Mouse (Mus musculus): ENCODE results near the gene Abcc8. TPM values are rescaled to one million over a fixed set of nuclear protein-coding genes. Genes with fewer than 3 reads are reported as not detected.

Abcc8 gene
- polyA plus RNA-seq, 1 experiment from 2014 or later, result 7.1 TPM

- no peak overlapping the region for H3K9ac ChIP-seq
- H3K9me3 ChIP-seq, result no peaks in the 10 kb centered on the region
- no peaks in the 10 kb centered on the region for H3K36me3 ChIP-seq
- no peak for ATAC-seq (ENCODE audit: low FRiP score)
- H3K4me2 ChIP-seq, result no peak overlapping the region
- H3K27ac ChIP-seq, result no peak overlapping the region
- H3K27me3 ChIP-seq, result 0 out of 2 replicates have a peak, but pooled peaks cover 5% of the 10 kb centered on the region
- H3K4me3 ChIP-seq, result no peak overlapping the region
- H3K4me1 ChIP-seq (replicated peaks), result peaks cover 37% of the 10 kb centered on the region
- WGBS, result 56% methylated on average over 9 of the region's 9 CpGs
Observed at GRCm38 (mm10) chr7:46152819-46153351, 26.9 kb downstream of the Abcc8 start.

GRCm38 (mm10) chr7:46147417-46147816 is 32.4 kb downstream of the Abcc8 start:
- no peak overlapping the region for H3K9ac ChIP-seq
- no peak overlapping the region for H3K4me2 ChIP-seq
- peaks cover 24% of the 10 kb centered on the region for H3K4me1 ChIP-seq (replicated peaks)
- no peak overlapping the region for H3K27ac ChIP-seq
- no peaks in the 10 kb centered on the region for H3K9me3 ChIP-seq
- no peak for ATAC-seq (ENCODE audit: low FRiP score)
- no peaks in the 10 kb centered on the region for H3K36me3 ChIP-seq
- H3K4me3 ChIP-seq, result no peak overlapping the region
- WGBS, result 88% methylated on average over 7 of the region's 7 CpGs
- no peaks in the 10 kb centered on the region for H3K27me3 ChIP-seq

- Histone ChIP-seq H3K27ac (peak overlapping the region; percentile 63), H3K4me3 (no peak overlapping the region), H3K4me1 (replicated peaks) (peaks cover 23% of the 10 kb centered on the region), H3K9ac (no peak overlapping the region), H3K9me3 (no peaks in the 10 kb centered on the region), H3K36me3 (no peaks in the 10 kb centered on the region), H3K4me2 (no peak overlapping the region), H3K27me3 (no peaks in the 10 kb centered on the region)
- WGBS, result 58% methylated on average over 7 of the region's 7 CpGs
- ATAC-seq (ENCODE audit: low FRiP score), result no peak
Observed at GRCm38 (mm10) chr7:46146675-46147308, 33.0 kb downstream of the Abcc8 start.

- H3K4me3 ChIP-seq, result no peak overlapping the region
- no peak overlapping the region for H3K4me2 ChIP-seq
- 58% methylated on average over 8 of the region's 8 CpGs for WGBS
- H3K27ac ChIP-seq, result peak overlapping the region; percentile 72
- H3K36me3 ChIP-seq, result no peaks in the 10 kb centered on the region
- 0 out of 2 replicates have a peak, but pooled peaks cover 3% of the 10 kb centered on the region for H3K27me3 ChIP-seq
- H3K9ac ChIP-seq, result no peak overlapping the region; the same call in 1 of the 2 replicates
- H3K4me1 ChIP-seq (replicated peaks), result peaks cover 27% of the 10 kb centered on the region
- ATAC-seq (ENCODE audit: low FRiP score), result no peak
- H3K9me3 ChIP-seq, result no peaks in the 10 kb centered on the region
Observed at GRCm38 (mm10) chr7:46144061-46144460, 35.8 kb downstream of the Abcc8 start.

- WGBS, result 32% methylated on average over 7 of the region's 7 CpGs
- H3K36me3 ChIP-seq, result no peaks in the 10 kb centered on the region
- peak; percentile 71 for ATAC-seq (ENCODE audit: low FRiP score)
- no peaks in the 10 kb centered on the region for H3K9me3 ChIP-seq
- H3K9ac ChIP-seq, result no peak overlapping the region
- 0 out of 2 replicates have a peak, but pooled peaks cover 3% of the 10 kb centered on the region for H3K27me3 ChIP-seq
- peak overlapping the region; percentile 55; the same call in 1 of the 2 replicates for H3K27ac ChIP-seq
- H3K4me1 ChIP-seq (replicated peaks), result peaks cover 29% of the 10 kb centered on the region
- H3K4me3 ChIP-seq, result no peak overlapping the region
- H3K4me2 ChIP-seq, result no peak overlapping the region
Observed at GRCm38 (mm10) chr7:46138329-46138930, 41.4 kb downstream of the Abcc8 start.

GRCm38 (mm10) chr7:46133858-46134257 is 46.0 kb downstream of the Abcc8 start:
- H3K9ac ChIP-seq, result no peak overlapping the region
- 34% methylated on average over 7 of the region's 7 CpGs for WGBS

GRCm38 (mm10) chr7:46132229-46132628 is 47.6 kb downstream of the Abcc8 start:
- 89% methylated on average over 12 of the region's 12 CpGs for WGBS
- Histone ChIP-seq H3K9ac (no peak overlapping the region), H3K36me3 (no peaks in the 10 kb centered on the region), H3K27me3 (0 out of 2 replicates have a peak, but pooled peaks cover 9% of the 10 kb centered on the region), H3K4me1 (replicated peaks) (peaks cover 57% of the 10 kb centered on the region), H3K27ac (peak overlapping the region; percentile 30; the same call in 1 of the 2 replicates), H3K9me3 (no peaks in the 10 kb centered on the region), H3K4me3 (no peak overlapping the region), H3K4me2 (no peak overlapping the region)
- ATAC-seq (ENCODE audit: low FRiP score), result no peak

More at GRCm38 (mm10) chr7:46133858-46134257, 46.0 kb downstream of the Abcc8 start:
- Histone ChIP-seq H3K4me2 (no peak overlapping the region), H3K4me1 (replicated peaks) (peaks cover 54% of the 10 kb centered on the region), H3K27me3 (0 out of 2 replicates have a peak, but pooled peaks cover 9% of the 10 kb centered on the region), H3K36me3 (no peaks in the 10 kb centered on the region), H3K27ac (0 out of 2 replicates have a peak overlapping the region, but pooled peaks have one; percentile 26), H3K9me3 (no peaks in the 10 kb centered on the region), H3K4me3 (no peak overlapping the region)
- ATAC-seq (ENCODE audit: low FRiP score), result no peak

- ATAC-seq (ENCODE audit: low FRiP score), result no peak
- no peak overlapping the region for H3K9ac ChIP-seq
- H3K27ac ChIP-seq, result peak overlapping the region; percentile 30; the same call in 1 of the 2 replicates
Observed at GRCm38 (mm10) chr7:46131806-46132205, 48.0 kb downstream of the Abcc8 start.

GRCm38 (mm10) chr7:46131266-46131665 is 48.6 kb downstream of the Abcc8 start:
- Histone ChIP-seq H3K36me3 (no peaks in the 10 kb centered on the region), H3K9ac (no peak overlapping the region), H3K27ac (no peak overlapping the region), H3K9me3 (no peaks in the 10 kb centered on the region), H3K4me3 (no peak overlapping the region), H3K4me1 (replicated peaks) (peaks cover 64% of the 10 kb centered on the region), H3K4me2 (no peak overlapping the region), H3K27me3 (0 out of 2 replicates have a peak, but pooled peaks cover 9% of the 10 kb centered on the region)
- WGBS, result 16% methylated on average over 3 of the region's 3 CpGs
- no peak for ATAC-seq (ENCODE audit: low FRiP score)

More at GRCm38 (mm10) chr7:46131806-46132205, 48.0 kb downstream of the Abcc8 start:
- Histone ChIP-seq H3K9me3 (no peaks in the 10 kb centered on the region), H3K4me1 (replicated peaks) (peaks cover 62% of the 10 kb centered on the region), H3K27me3 (0 out of 2 replicates have a peak, but pooled peaks cover 9% of the 10 kb centered on the region), H3K36me3 (no peaks in the 10 kb centered on the region), H3K4me3 (no peak overlapping the region), H3K4me2 (no peak overlapping the region)
- WGBS, result 68% methylated on average over 8 of the region's 8 CpGs

GRCm38 (mm10) chr7:46130723-46131122 is 49.1 kb downstream of the Abcc8 start:
- no peak overlapping the region for H3K27ac ChIP-seq
- H3K36me3 ChIP-seq, result no peaks in the 10 kb centered on the region
- no peak overlapping the region for H3K4me3 ChIP-seq
- H3K9ac ChIP-seq, result no peak overlapping the region
- no peak for ATAC-seq (ENCODE audit: low FRiP score)
- H3K4me1 ChIP-seq (replicated peaks), result peaks cover 64% of the 10 kb centered on the region
- WGBS, result 75% methylated on average over 7 of the region's 7 CpGs
- no peak overlapping the region for H3K4me2 ChIP-seq
- H3K27me3 ChIP-seq, result 0 out of 2 replicates have a peak, but pooled peaks cover 9% of the 10 kb centered on the region
- no peaks in the 10 kb centered on the region for H3K9me3 ChIP-seq

GRCm38 (mm10) chr7:46129463-46130179 is 50.2 kb downstream of the Abcc8 start:
- H3K4me1 ChIP-seq (replicated peaks), result peaks cover 60% of the 10 kb centered on the region
- 39% methylated on average over 7 of the region's 7 CpGs for WGBS

GRCm38 (mm10) chr7:46128196-46128595 is 51.6 kb downstream of the Abcc8 start:
- Histone ChIP-seq H3K27ac (peak overlapping the region; percentile 66), H3K9ac (no peak overlapping the region), H3K9me3 (no peaks in the 10 kb centered on the region), H3K4me2 (no peak overlapping the region), H3K27me3 (0 out of 2 replicates have a peak, but pooled peaks cover 13% of the 10 kb centered on the region), H3K4me1 (replicated peaks) (peaks cover 61% of the 10 kb centered on the region), H3K36me3 (no peaks in the 10 kb centered on the region), H3K4me3 (no peak overlapping the region)
- 18% methylated on average over 7 of the region's 7 CpGs for WGBS
- ATAC-seq (ENCODE audit: low FRiP score), result peak; percentile 68

More at GRCm38 (mm10) chr7:46129463-46130179, 50.2 kb downstream of the Abcc8 start:
- no peak for ATAC-seq (ENCODE audit: low FRiP score)
- no peak overlapping the region for H3K4me2 ChIP-seq
- no peak overlapping the region for H3K9ac ChIP-seq
- no peaks in the 10 kb centered on the region for H3K36me3 ChIP-seq
- 0 out of 2 replicates have a peak, but pooled peaks cover 12% of the 10 kb centered on the region for H3K27me3 ChIP-seq
- no peak overlapping the region for H3K27ac ChIP-seq
- H3K9me3 ChIP-seq, result no peaks in the 10 kb centered on the region
- H3K4me3 ChIP-seq, result no peak overlapping the region
